Mouse (Mus musculus): Measurements from ENCODE around the gene Slc38a4. TPM values are rescaled to one million over a fixed set of nuclear protein-coding genes. Genes with fewer than 3 reads are reported as not detected.

Gene Slc38a4
- total and polyA plus RNA-seq, 2 experiments from 2014 or later = 3.9 to 4.5 TPM

GRCm38 (mm10) chr15:97072859-97073826 lies 17.4 kb upstream of the Slc38a4 start:
- no peak for ATAC-seq (ENCODE audit: low FRiP score)
- Histone ChIP-seq H3K27ac (ENCODE audit: low read depth, low read length) (no peak overlapping the region), H3K4me3 (ENCODE audit: low read depth, low read length) (no peak overlapping the region), H3K9me3 (ENCODE audit: low read length) (no peaks in the 10 kb centered on the region), H3K27me3 (ENCODE audit: insufficient read depth, low read length) (no peaks in the 10 kb centered on the region), H3K4me1 (ENCODE audit: insufficient read depth, low read length) (no peaks in the 10 kb centered on the region), H3K4me2 (ENCODE audit: low read depth, low read length, poor library complexity, severe bottlenecking) (no peak overlapping the region), H3K36me3 (ENCODE audit: insufficient read depth, low read length) (no peaks in the 10 kb centered on the region), H3K9ac (replicated peaks; ENCODE audit: low read length, poor library complexity, severe bottlenecking) (no peak overlapping the region)
- no peak for DNase-seq (ENCODE audit: low spot score)
- WGBS = 73% methylated on average over 13 of the region's 13 CpGs
- no peak for TF ChIP-seq CTCF (IDR thresholded peaks at IDR 0.05)

- no peak overlapping the region for H3K27ac ChIP-seq (ENCODE audit: low read depth, low read length)
- WGBS = 48% methylated on average over 8 of the region's 8 CpGs
- H3K4me1 ChIP-seq (ENCODE audit: insufficient read depth, low read length) = no peaks in the 10 kb centered on the region
- H3K4me3 ChIP-seq (ENCODE audit: low read depth, low read length) = no peak overlapping the region
- no peak for TF ChIP-seq CTCF (IDR thresholded peaks at IDR 0.05)
- no peaks in the 10 kb centered on the region for H3K36me3 ChIP-seq (ENCODE audit: insufficient read depth, low read length)
- no peaks in the 10 kb centered on the region for H3K9me3 ChIP-seq (ENCODE audit: low read length)
- ATAC-seq (ENCODE audit: low FRiP score) = no peak
- peak; percentile 10 for DNase-seq (ENCODE audit: low spot score)
- H3K9ac ChIP-seq (replicated peaks; ENCODE audit: low read length, poor library complexity, severe bottlenecking) = no peak overlapping the region
- no peaks in the 10 kb centered on the region for H3K27me3 ChIP-seq (ENCODE audit: insufficient read depth, low read length)
- H3K4me2 ChIP-seq (ENCODE audit: low read depth, low read length, poor library complexity, severe bottlenecking) = no peak overlapping the region
Observed at GRCm38 (mm10) chr15:97067340-97068136, 11.8 kb upstream of the Slc38a4 start.

- 80% methylated on average over 5 of the region's 5 CpGs for WGBS
- no peaks in the 10 kb centered on the region for H3K9me3 ChIP-seq (ENCODE audit: low read length)
Observed at GRCm38 (mm10) chr15:97066937-97067336, 11.2 kb upstream of the Slc38a4 start.

GRCm38 (mm10) chr15:97063211-97063610 lies 7.5 kb upstream of the Slc38a4 start:
- H3K4me1 ChIP-seq (ENCODE audit: insufficient read depth, low read length) = no peaks in the 10 kb centered on the region
- no peak overlapping the region for H3K27ac ChIP-seq (ENCODE audit: low read depth, low read length)
- DNase-seq (ENCODE audit: low spot score) (no peak), ATAC-seq (ENCODE audit: low FRiP score) (no peak)
- TF ChIP-seq CTCF (IDR thresholded peaks at IDR 0.05) = no peak
- H3K9me3 ChIP-seq (ENCODE audit: low read length) = no peaks in the 10 kb centered on the region
- H3K27me3 ChIP-seq (ENCODE audit: insufficient read depth, low read length) = no peaks in the 10 kb centered on the region
- 95% methylated on average over 5 of the region's 5 CpGs for WGBS
- no peak overlapping the region for H3K9ac ChIP-seq (replicated peaks; ENCODE audit: low read length, poor library complexity, severe bottlenecking)
- no peaks in the 10 kb centered on the region for H3K36me3 ChIP-seq (ENCODE audit: insufficient read depth, low read length)
- no peak overlapping the region for H3K4me2 ChIP-seq (ENCODE audit: low read depth, low read length, poor library complexity, severe bottlenecking)
- H3K4me3 ChIP-seq (ENCODE audit: low read depth, low read length) = no peak overlapping the region

More at GRCm38 (mm10) chr15:97066937-97067336, 11.2 kb upstream of the Slc38a4 start:
- Histone ChIP-seq H3K36me3 (ENCODE audit: insufficient read depth, low read length) (no peaks in the 10 kb centered on the region), H3K4me3 (ENCODE audit: low read depth, low read length) (no peak overlapping the region), H3K27me3 (ENCODE audit: insufficient read depth, low read length) (no peaks in the 10 kb centered on the region), H3K27ac (ENCODE audit: low read depth, low read length) (no peak overlapping the region), H3K9ac (replicated peaks; ENCODE audit: low read length, poor library complexity, severe bottlenecking) (no peak overlapping the region), H3K4me2 (ENCODE audit: low read depth, low read length, poor library complexity, severe bottlenecking) (no peak overlapping the region), H3K4me1 (ENCODE audit: insufficient read depth, low read length) (no peaks in the 10 kb centered on the region)
- TF ChIP-seq CTCF (IDR thresholded peaks at IDR 0.05) = no peak
- DNase-seq (ENCODE audit: low spot score) = no peak
- no peak for ATAC-seq (ENCODE audit: low FRiP score)

- H3K36me3 ChIP-seq (ENCODE audit: insufficient read depth, low read length) = no peaks in the 10 kb centered on the region
- no peak overlapping the region for H3K4me2 ChIP-seq (ENCODE audit: low read depth, low read length, poor library complexity, severe bottlenecking)
- no peak for ATAC-seq (ENCODE audit: low FRiP score)
- no peak overlapping the region for H3K27ac ChIP-seq (ENCODE audit: low read depth, low read length)
- no peak for TF ChIP-seq CTCF (IDR thresholded peaks at IDR 0.05)
- DNase-seq (ENCODE audit: low spot score) = no peak
- H3K4me3 ChIP-seq (ENCODE audit: low read depth, low read length) = no peak overlapping the region
- no peak overlapping the region for H3K9ac ChIP-seq (replicated peaks; ENCODE audit: low read length, poor library complexity, severe bottlenecking)
- no peaks in the 10 kb centered on the region for H3K4me1 ChIP-seq (ENCODE audit: insufficient read depth, low read length)
- H3K27me3 ChIP-seq (ENCODE audit: insufficient read depth, low read length) = no peaks in the 10 kb centered on the region
- 87% methylated on average over 8 of the region's 8 CpGs for WGBS
- no peaks in the 10 kb centered on the region for H3K9me3 ChIP-seq (ENCODE audit: low read length)
Observed at GRCm38 (mm10) chr15:97060973-97061372, 5.2 kb upstream of the Slc38a4 start.
